Mouse (Mus musculus): ENCODE measurements at regions not wholly inside any gene's neighbourhood (a gene's known extent, or its start where the extent isn't known, plus 50 kb on each side); places are given as distances from the start of the nearest gene placed in this dataset.

GRCm38 (mm10) chr14:54070240-54070639 lies 183.7 kb downstream of the Dad1 start:
- TF ChIP-seq HCFC1 (IDR thresholded peaks at IDR 0.05; ENCODE audit: borderline replicate concordance, insufficient read depth, low read length) (no peak), MAFK (IDR thresholded peaks at IDR 0.05; ENCODE audit: insufficient read depth, low read depth, low read length) (no peak), ZNF384 (IDR thresholded peaks at IDR 0.05; ENCODE audit: low read depth, low read length) (no peak), CHD2 (IDR thresholded peaks at IDR 0.05; ENCODE audit: low read depth, low read length) (no peak)

All from ES-E14 (cell line).